Mouse (Mus musculus): ENCODE data around the gene Commd9.
A peak's percentile ranks its signal among the peaks of the same experiment; 100 is the strongest.

Commd9 gene

GRCm38 (mm10) chr2:101905534-101906378 lies 19.7 kb downstream of the Commd9 start:
- Histone ChIP-seq H3K36me3 (ENCODE audit: insufficient read depth, low read length) (peaks cover 18% of the 10 kb centered on the region), H3K4me3 (replicated peaks; ENCODE audit: low read length) (peak overlapping the region; percentile 43), H3K27me3 (ENCODE audit: insufficient read depth, low read length) (peaks cover 2% of the 10 kb centered on the region; the same call in 1 of the 2 replicates), H3K4me1 (replicated peaks; ENCODE audit: low read depth, low read length) (peaks cover 16% of the 10 kb centered on the region), H3K9me3 (ENCODE audit: low read length) (no peaks in the 10 kb centered on the region)
- TF ChIP-seq NANOG (IDR thresholded peaks at IDR 0.05; ENCODE audit: borderline replicate concordance, low read length): no peak
- peak; percentile 71 for TF ChIP-seq CTCF (conservative IDR thresholded peaks at IDR 0.05; ENCODE audit: low read length)

- Histone ChIP-seq H3K4me1 (replicated peaks; ENCODE audit: low read depth, low read length) (peaks cover 10% of the 10 kb centered on the region), H3K9me3 (ENCODE audit: low read length) (no peaks in the 10 kb centered on the region), H3K27me3 (ENCODE audit: insufficient read depth, low read length) (peaks cover 2% of the 10 kb centered on the region; the same call in 1 of the 2 replicates), H3K36me3 (ENCODE audit: insufficient read depth, low read length) (peaks cover 12% of the 10 kb centered on the region), H3K4me3 (replicated peaks; ENCODE audit: low read length) (no peak overlapping the region)
- TF ChIP-seq NANOG (IDR thresholded peaks at IDR 0.05; ENCODE audit: borderline replicate concordance, low read length): no peak
- no peak for TF ChIP-seq POU5F1 (IDR thresholded peaks at IDR 0.05; ENCODE audit: borderline replicate concordance, low read length)
- TF ChIP-seq CTCF (conservative IDR thresholded peaks at IDR 0.05; ENCODE audit: low read length): no peak
These were observed 20.3 kb downstream of the Commd9 start for GRCm38 (mm10) chr2:101906379-101906690.

DNA sequence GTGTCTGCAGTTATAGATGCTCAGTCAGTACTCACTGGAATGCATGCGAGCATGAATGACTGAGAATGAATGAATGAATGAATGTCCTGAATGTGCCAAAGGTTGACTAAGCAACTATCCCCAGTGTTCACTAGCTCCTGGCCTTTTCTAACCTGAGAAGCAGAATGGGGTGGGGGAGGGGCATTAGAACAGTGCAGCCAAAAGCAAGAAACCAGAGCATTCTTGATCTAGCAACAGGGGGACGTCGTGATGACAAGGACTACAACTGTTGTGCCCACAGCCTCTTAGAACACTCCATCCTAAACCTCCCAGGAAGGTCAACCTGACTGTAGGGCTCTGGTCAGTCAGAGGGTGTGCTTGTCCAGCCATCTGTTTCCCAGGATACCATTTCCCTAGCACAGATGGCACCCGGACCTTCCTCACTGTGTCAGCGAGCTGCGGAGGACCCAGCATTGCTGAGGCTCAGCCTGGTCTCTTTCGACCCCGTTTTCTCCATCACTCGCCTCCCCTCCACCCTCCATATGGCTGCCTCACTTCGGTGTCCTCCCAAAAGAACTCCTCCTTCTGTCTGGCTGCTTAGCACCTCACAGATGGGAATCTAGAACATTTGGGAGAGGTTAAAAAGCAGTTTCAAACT lies 21.5 kb downstream of the Commd9 start:
- Histone ChIP-seq H3K36me3 (ENCODE audit: insufficient read depth, low read length) (peaks cover 4% of the 10 kb centered on the region; the same call in 1 of the 2 replicates), H3K27me3 (ENCODE audit: insufficient read depth, low read length) (peaks cover 2% of the 10 kb centered on the region; the same call in 1 of the 2 replicates), H3K4me3 (replicated peaks; ENCODE audit: low read length) (no peak overlapping the region), H3K4me1 (replicated peaks; ENCODE audit: low read depth, low read length) (peaks cover 10% of the 10 kb centered on the region), H3K9me3 (ENCODE audit: low read length) (peaks cover 4% of the 10 kb centered on the region)
- no peak for TF ChIP-seq NANOG (IDR thresholded peaks at IDR 0.05; ENCODE audit: borderline replicate concordance, low read length)
- TF ChIP-seq POU5F1 (IDR thresholded peaks at IDR 0.05; ENCODE audit: borderline replicate concordance, low read length): no peak
- no peak for TF ChIP-seq CTCF (conservative IDR thresholded peaks at IDR 0.05; ENCODE audit: low read length)

GRCm38 (mm10) chr2:101908773-101909172 lies 22.7 kb downstream of the Commd9 start:
- peaks cover 10% of the 10 kb centered on the region for H3K4me1 ChIP-seq (replicated peaks; ENCODE audit: low read depth, low read length)
- H3K9me3 ChIP-seq (ENCODE audit: low read length): peaks cover 7% of the 10 kb centered on the region
- TF ChIP-seq NANOG (IDR thresholded peaks at IDR 0.05; ENCODE audit: borderline replicate concordance, low read length): no peak
- no peak for TF ChIP-seq POU5F1 (IDR thresholded peaks at IDR 0.05; ENCODE audit: borderline replicate concordance, low read length)
- no peak for TF ChIP-seq CTCF (conservative IDR thresholded peaks at IDR 0.05; ENCODE audit: low read length)

GRCm38 (mm10) chr2:101909326-101910080 lies 23.5 kb downstream of the Commd9 start:
- TF ChIP-seq POU5F1 (IDR thresholded peaks at IDR 0.05; ENCODE audit: borderline replicate concordance, low read length) (no peak), CTCF (conservative IDR thresholded peaks at IDR 0.05; ENCODE audit: low read length) (no peak), NANOG (IDR thresholded peaks at IDR 0.05; ENCODE audit: borderline replicate concordance, low read length) (no peak)
- Histone ChIP-seq H3K9me3 (ENCODE audit: low read length) (peaks cover 7% of the 10 kb centered on the region), H3K4me3 (replicated peaks; ENCODE audit: low read length) (no peak overlapping the region), H3K36me3 (ENCODE audit: insufficient read depth, low read length) (no peaks in the 10 kb centered on the region), H3K27me3 (ENCODE audit: insufficient read depth, low read length) (peaks cover 2% of the 10 kb centered on the region; the same call in 1 of the 2 replicates), H3K4me1 (replicated peaks; ENCODE audit: low read depth, low read length) (peaks cover 10% of the 10 kb centered on the region)

More at GRCm38 (mm10) chr2:101908773-101909172, 22.7 kb downstream of the Commd9 start:
- Histone ChIP-seq H3K36me3 (ENCODE audit: insufficient read depth, low read length) (no peaks in the 10 kb centered on the region), H3K4me3 (replicated peaks; ENCODE audit: low read length) (no peak overlapping the region), H3K27me3 (ENCODE audit: insufficient read depth, low read length) (peaks cover 2% of the 10 kb centered on the region; the same call in 1 of the 2 replicates)

DNA sequence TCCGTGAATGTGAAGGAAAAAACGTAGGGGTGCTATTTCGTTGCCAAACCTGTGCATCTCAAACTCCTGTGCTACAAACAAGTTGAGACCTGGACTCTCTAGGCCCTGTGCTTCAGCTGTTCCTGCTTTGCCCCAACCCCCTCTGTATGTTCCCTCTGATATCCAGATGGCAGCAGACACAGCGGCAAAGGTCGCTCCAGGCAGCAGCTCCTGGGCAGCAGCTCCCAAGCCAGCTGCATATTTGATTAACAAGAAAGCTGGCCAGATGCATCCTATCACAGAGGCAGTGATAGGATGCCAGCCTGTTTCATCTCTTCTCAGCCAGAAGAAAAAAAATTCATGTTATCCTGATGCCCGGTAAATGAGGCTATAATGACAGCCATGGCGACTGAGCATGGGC lies 32.5 kb downstream of the Commd9 start:
- Histone ChIP-seq H3K4me1 (replicated peaks; ENCODE audit: low read depth, low read length) (no peaks in the 10 kb centered on the region), H3K27me3 (ENCODE audit: insufficient read depth, low read length) (peaks cover 3% of the 10 kb centered on the region; the same call in 1 of the 2 replicates), H3K36me3 (ENCODE audit: insufficient read depth, low read length) (no peaks in the 10 kb centered on the region), H3K4me3 (replicated peaks; ENCODE audit: low read length) (no peak overlapping the region), H3K9me3 (ENCODE audit: low read length) (peaks cover 8% of the 10 kb centered on the region)
- TF ChIP-seq CTCF (conservative IDR thresholded peaks at IDR 0.05; ENCODE audit: low read length): no peak
- TF ChIP-seq NANOG (IDR thresholded peaks at IDR 0.05; ENCODE audit: borderline replicate concordance, low read length): no peak
- no peak for TF ChIP-seq POU5F1 (IDR thresholded peaks at IDR 0.05; ENCODE audit: borderline replicate concordance, low read length)

GRCm38 (mm10) chr2:101920136-101920554 lies 34.1 kb downstream of the Commd9 start:
- H3K4me1 ChIP-seq (replicated peaks; ENCODE audit: low read depth, low read length): no peaks in the 10 kb centered on the region
- no peak overlapping the region for H3K4me3 ChIP-seq (replicated peaks; ENCODE audit: low read length)
- peaks cover 8% of the 10 kb centered on the region for H3K9me3 ChIP-seq (ENCODE audit: low read length)
- H3K27me3 ChIP-seq (ENCODE audit: insufficient read depth, low read length): peaks cover 3% of the 10 kb centered on the region; the same call in 1 of the 2 replicates
- no peaks in the 10 kb centered on the region for H3K36me3 ChIP-seq (ENCODE audit: insufficient read depth, low read length)
- TF ChIP-seq NANOG (IDR thresholded peaks at IDR 0.05; ENCODE audit: borderline replicate concordance, low read length): no peak
- TF ChIP-seq CTCF (conservative IDR thresholded peaks at IDR 0.05; ENCODE audit: low read length): no peak
- TF ChIP-seq POU5F1 (IDR thresholded peaks at IDR 0.05; ENCODE audit: borderline replicate concordance, low read length): no peak

DNA sequence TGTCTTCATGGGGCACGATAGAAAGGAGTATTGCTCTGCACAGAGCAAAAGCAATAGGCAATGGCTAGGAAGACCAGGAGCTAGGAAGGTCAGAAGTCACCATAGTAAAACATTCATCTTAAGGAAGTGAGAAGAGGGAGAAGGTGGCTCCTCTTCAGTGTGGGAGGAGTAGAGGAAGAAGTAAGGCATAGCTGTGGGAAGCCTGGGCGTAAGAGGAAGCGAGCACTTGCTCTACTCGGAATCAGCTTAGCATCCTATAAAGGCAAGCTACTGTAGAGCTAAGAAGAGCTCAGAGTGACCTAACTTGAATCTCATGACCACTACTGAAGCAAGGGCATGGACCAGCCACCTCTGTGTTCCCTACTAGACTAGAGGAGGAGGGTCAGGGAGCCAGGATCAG lies 36.3 kb downstream of the Commd9 start:
- TF ChIP-seq NANOG (IDR thresholded peaks at IDR 0.05; ENCODE audit: borderline replicate concordance, low read length): no peak
- no peak for TF ChIP-seq POU5F1 (IDR thresholded peaks at IDR 0.05; ENCODE audit: borderline replicate concordance, low read length)
- TF ChIP-seq CTCF (conservative IDR thresholded peaks at IDR 0.05; ENCODE audit: low read length): no peak
- Histone ChIP-seq H3K4me1 (replicated peaks; ENCODE audit: low read depth, low read length) (no peaks in the 10 kb centered on the region), H3K9me3 (ENCODE audit: low read length) (peaks cover 5% of the 10 kb centered on the region; the same call in 1 of the 2 replicates), H3K36me3 (ENCODE audit: insufficient read depth, low read length) (no peaks in the 10 kb centered on the region), H3K4me3 (replicated peaks; ENCODE audit: low read length) (no peak overlapping the region), H3K27me3 (ENCODE audit: insufficient read depth, low read length) (peaks cover 3% of the 10 kb centered on the region; the same call in 1 of the 2 replicates)
